Mouse (Mus musculus): ENCODE measurements at regions not wholly inside any gene's neighbourhood (a gene's known extent, or its start where the extent isn't known, plus 50 kb on each side); places are given as distances from the start of the nearest gene placed in this dataset.
"Not testable (repeated sequence)": the region's sequence is repeated elsewhere in the genome, so short reads cannot be mapped to it uniquely, and the experiment has no call there.

GRCm38 (mm10) chr19:19783507-19783906 lies 607.2 kb downstream of the Anxa1 start:
- ATAC-seq (replicated peaks; ENCODE audit: low read depth, poor library complexity, severe bottlenecking), result no peak

- no peak for ATAC-seq (replicated peaks; ENCODE audit: low read depth, poor library complexity, severe bottlenecking)
Observed at GRCm38 (mm10) chr19:19777891-19778290, 612.9 kb downstream of the Anxa1 start.

- no peak for ATAC-seq (replicated peaks; ENCODE audit: low read depth, poor library complexity, severe bottlenecking)
Observed at GRCm38 (mm10) chr19:19770990-19771389, 619.8 kb downstream of the Anxa1 start.

GRCm38 (mm10) chr19:19750069-19750599 lies 639.1 kb upstream of the Rorb start:
- not testable (repeated sequence) for ATAC-seq (replicated peaks; ENCODE audit: low read depth, poor library complexity, severe bottlenecking)

GRCm38 (mm10) chr19:19747821-19748488 lies 637.0 kb upstream of the Rorb start:
- no peak for ATAC-seq (replicated peaks; ENCODE audit: low read depth, poor library complexity, severe bottlenecking)

GRCm38 (mm10) chr19:19719939-19720338 lies 608.9 kb upstream of the Rorb start:
- no peak for ATAC-seq (replicated peaks; ENCODE audit: low read depth, poor library complexity, severe bottlenecking)
